Mouse (Mus musculus) cortical plate, adult 2 months (tissue): ENCODE data around the gene Misp.
A peak's percentile ranks its signal among the peaks of the same experiment; 100 is the strongest.

Experiments
- CTCF ChIP-seq: fragments of 200-500 bp; IDR thresholded peaks from 2 replicates; pipeline ENCODE4 v1.5.1; 2011; ENCODE audit warnings: mild to moderate bottlenecking, control low read depth, low read length; ENCODE audit not compliant: insufficient read depth; ENCODE audit errors: extremely low read depth
- POLR2A ChIP-seq: fragments of 200-500 bp; IDR thresholded peaks from 2 replicates; pipeline ENCODE4 v1.6.1; 2011; ENCODE audit warnings: mild to moderate bottlenecking, low read length, control low read depth; ENCODE audit not compliant: insufficient read depth; ENCODE audit errors: extremely low read depth

DNA sequence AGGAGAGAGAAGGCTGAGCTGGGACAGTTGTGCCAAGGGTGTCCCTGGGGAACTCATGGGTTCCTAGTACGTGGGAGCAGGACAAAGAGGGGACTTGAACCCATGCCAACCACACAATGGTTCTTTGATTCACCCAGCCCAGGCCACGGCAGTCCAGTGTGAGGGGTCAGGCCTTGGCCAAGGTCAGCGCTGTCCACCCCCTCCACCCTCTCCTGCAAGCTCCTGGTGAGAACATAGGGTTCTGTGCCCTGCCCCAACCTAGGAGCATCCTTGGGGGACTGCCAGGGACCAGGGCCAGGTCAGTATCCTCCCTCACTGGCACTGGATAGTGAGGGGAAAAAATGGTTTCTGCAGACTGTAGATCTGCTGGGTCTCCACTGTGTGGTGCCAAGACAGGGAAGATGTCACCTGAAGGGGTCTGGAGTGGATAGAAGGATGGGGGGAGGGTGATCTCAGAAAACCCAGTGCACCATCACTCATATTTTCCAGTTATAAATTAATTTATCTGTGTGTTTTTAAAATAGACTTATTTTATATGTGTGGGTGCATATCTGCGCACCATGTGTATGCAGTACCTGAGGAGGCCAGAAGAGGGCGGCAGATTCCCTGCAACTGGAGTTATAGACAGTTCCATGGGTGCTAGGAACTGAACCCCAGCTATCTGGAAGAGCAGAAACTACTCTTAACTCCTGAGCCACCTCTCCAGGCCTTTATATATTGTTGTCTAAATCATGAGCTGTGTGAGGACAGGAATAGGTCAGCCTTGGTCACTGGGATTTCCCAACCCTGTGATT, 46.1 kb upstream of the Misp start:
- no peak for TF ChIP-seq POLR2A
- 0 out of 2 replicates have a peak, but pooled peaks have one; percentile 8 for TF ChIP-seq CTCF
